Mouse (Mus musculus) kidney, embryonic 14.5 days (tissue): ENCODE measurements at regions not wholly inside any gene's neighbourhood (a gene's known extent, or its start where the extent isn't known, plus 50 kb on each side); places are given as distances from the start of the nearest gene placed in this dataset.

Source experiments
- ATAC-seq: fragments of 200-750 bp; cut with Nextera tagmentation; 2 replicates; pipeline ENCODE4 v1.8.0; 2017; ENCODE audit warnings: moderate number of reproducible peaks, mild to moderate bottlenecking, moderate TSS enrichment, moderate library complexity; ENCODE audit not compliant: low FRiP score, low TSS enrichment
- H3K27ac ChIP-seq: fragments of 300-500 bp; sonication (generic); 2 replicates; pipeline ENCODE4 v1.5.1; 2014; ENCODE audit warnings: low read depth, mild to moderate bottlenecking, low read length, moderate library complexity, mixed read lengths
- H3K27me3 ChIP-seq: fragments of 300-500 bp; sonication (generic); 2 replicates; pipeline ENCODE4 v1.6.1; 2014; ENCODE audit warnings: mild to moderate bottlenecking, low read length; ENCODE audit not compliant: control insufficient read depth, insufficient read depth
- H3K36me3 ChIP-seq: fragments of 300-500 bp; sonication (generic); 2 replicates; pipeline ENCODE4 v1.6.1; 2014; ENCODE audit warnings: low read length, mixed read lengths; ENCODE audit not compliant: control insufficient read depth, insufficient read depth
- H3K4me1 ChIP-seq: fragments of 300-500 bp; sonication (generic); 2 replicates; pipeline ENCODE4 v1.6.1; 2014; ENCODE audit warnings: low read length, mixed read lengths; ENCODE audit not compliant: control insufficient read depth, insufficient read depth
- H3K4me2 ChIP-seq: fragments of 300-500 bp; sonication (generic); replicated peaks from 2 replicates; pipeline ENCODE4 v1.6.1; 2014; ENCODE audit warnings: low read depth, mild to moderate bottlenecking, low read length
- H3K4me3 ChIP-seq: fragments of 300-500 bp; sonication (generic); 2 replicates; pipeline ENCODE4 v1.5.1; 2014; ENCODE audit warnings: mild to moderate bottlenecking, low read length
- H3K9ac ChIP-seq: fragments of 300-500 bp; sonication (generic); 2 replicates; pipeline ENCODE4 v1.6.1; 2014; ENCODE audit warnings: low read depth, mild to moderate bottlenecking, low read length, moderate library complexity
- H3K9me3 ChIP-seq: fragments of 300-500 bp; sonication (generic); 2 replicates; pipeline ENCODE4 v1.6.1; 2016; ENCODE audit warnings: low read length; ENCODE audit not compliant: control insufficient read depth
- WGBS: fragments of 180-500 bp; shearing (Covaris S2); extraction: QIAGEN DNeasy Blood & Tissue Kit; methylation state at CpG from one replicate; pipeline ENCODE4 v1.1.7; 2014; 5-methylcytosine and 5-hydroxymethylcytosine counted together

DNA sequence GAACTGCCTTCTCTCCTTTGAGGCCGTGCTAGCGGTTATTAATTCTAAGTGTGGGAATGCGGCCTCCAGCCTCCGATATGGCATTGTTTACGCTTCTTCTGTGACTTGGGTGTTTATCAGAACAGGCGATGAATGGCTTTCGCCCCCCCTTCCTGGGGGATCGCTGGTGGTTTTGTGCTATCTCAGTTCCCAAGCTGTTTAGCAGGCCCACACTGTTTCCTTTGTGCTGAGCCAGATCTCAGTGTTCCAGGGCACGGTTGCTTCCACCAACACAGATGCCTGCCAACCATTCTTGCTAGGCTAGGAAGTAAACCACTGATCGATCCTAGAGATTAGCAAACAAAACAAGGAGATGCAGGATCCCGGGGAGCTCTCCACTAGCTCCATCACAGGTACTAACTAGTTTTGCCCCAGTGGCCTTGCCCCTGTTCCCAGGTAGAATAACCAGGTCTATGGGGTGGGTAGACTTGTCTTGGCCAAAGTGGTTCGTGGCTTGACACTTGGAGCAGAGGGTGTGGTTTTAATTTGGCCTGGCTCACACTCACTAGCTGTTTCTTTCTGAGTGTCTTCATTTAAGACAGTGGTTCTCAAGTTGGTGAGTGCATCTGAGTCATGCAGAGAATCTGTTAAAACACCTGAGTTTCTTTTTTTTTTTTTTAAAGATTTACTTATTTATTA, 50.9 kb upstream of the Ahctf1 start:
- Histone ChIP-seq H3K9me3 (no peaks in the 10 kb centered on the region), H3K4me1 (no peaks in the 10 kb centered on the region), H3K4me3 (no peak overlapping the region), H3K27me3 (no peaks in the 10 kb centered on the region), H3K4me2 (no peak overlapping the region), H3K27ac (no peak overlapping the region), H3K9ac (no peak overlapping the region), H3K36me3 (no peaks in the 10 kb centered on the region)
- no peak for ATAC-seq
- 62% methylated on average over 12 of the region's 12 CpGs for WGBS
